Mouse (Mus musculus) heart, adult 18-20 months (tissue): ENCODE measurements around the gene Slc12a4. TPM values are rescaled to one million over a fixed set of nuclear protein-coding genes. Genes with fewer than 3 reads are reported as not detected.
A peak's percentile ranks its signal among the peaks of the same experiment; 100 is the strongest.
"Not testable (repeated sequence)": the region's sequence is repeated elsewhere in the genome, so short reads cannot be mapped to it uniquely, and the experiment has no call there.

Experiments used
- DNase-seq, 2 experiments: peaks; one replicate each; pipeline ENCODE4 v3.0.0; 2021 to 2022; ENCODE audit warnings: mixed read lengths in 1 of 2
- long read RNA-seq, 2 experiments: library from polyadenylated mRNA; stranded (forward); transcript quantifications; one replicate each; pipeline ENCODE4 v2.0.0; 2021
- total RNA-seq, 2 experiments: library from RNA; stranded (reverse); gene quantifications; 2 replicates each; pipeline ENCODE4 v1.2.3; 2021

Slc12a4 gene
- total RNA-seq: 10 to 100 TPM; 27.2 to 38.1 TPM
- long read RNA-seq, experiment 1, transcript Slc12a4-202 (24 exons, 3,755 nt): major isoform, 33 of 45 reads
- long read RNA-seq, experiment 1, partial matches to known transcripts: 5 of 45 reads
- long read RNA-seq, experiment 1, other reads (novel, unspliced or antisense): 4 of 45 reads
- long read RNA-seq, experiment 2, transcript Slc12a4-202 (24 exons, 3,755 nt): major isoform, 11 of 17 reads
- long read RNA-seq, experiment 2, partial matches to known transcripts: 6 of 17 reads
- long read RNA-seq, experiment 2, other reads (novel, unspliced or antisense): 0 of 17 reads

GRCm38 (mm10) chr8:105965905-105966341, at the start of gene Slc12a4:
Gene Slc12a4 (minus strand): TSS chr8:105966097.
- peak; percentile 89 to 90 for DNase-seq

- not testable (repeated sequence) for DNase-seq
These were observed 46.3 kb upstream of the Slc12a4 start for GRCm38 (mm10) chr8:106012203-106012602.

GRCm38 (mm10) chr8:106011643-106011986, 45.7 kb upstream of the Slc12a4 start, which contains the start of gene Ddx28:
Gene Ddx28 (minus strand): TSS chr8:106011882.
- no peak for DNase-seq

GRCm38 (mm10) chr8:106010748-106011642, 45.1 kb upstream of the Slc12a4 start:
- peak; percentile 92 to 95 for DNase-seq

- DNase-seq: not testable (repeated sequence)
These were observed 42.0 kb upstream of the Slc12a4 start for GRCm38 (mm10) chr8:106007891-106008290.

- DNase-seq: no peak
These were observed 41.2 kb upstream of the Slc12a4 start for GRCm38 (mm10) chr8:106007135-106007534.

- no peak for DNase-seq
These were observed 40.5 kb upstream of the Slc12a4 start for GRCm38 (mm10) chr8:106006413-106006812.

GRCm38 (mm10) chr8:106005875-106006274, 40.0 kb upstream of the Slc12a4 start, which contains the start of gene Dpep2nb:
Gene Dpep2nb (minus strand): TSS chr8:106005975.
- DNase-seq: no peak

GRCm38 (mm10) chr8:106004538-106005207, 38.8 kb upstream of the Slc12a4 start:
- DNase-seq: no peak

GRCm38 (mm10) chr8:106001908-106002307, 36.0 kb upstream of the Slc12a4 start:
- DNase-seq: no peak

GRCm38 (mm10) chr8:105998971-105999370, 33.1 kb upstream of the Slc12a4 start:
- peak in 1 of 2 experiments; percentile 22 for DNase-seq

- DNase-seq: peak in 1 of 2 experiments; percentile 46
These were observed 30.5 kb upstream of the Slc12a4 start for GRCm38 (mm10) chr8:105996359-105996758.

GRCm38 (mm10) chr8:105993226-105993625, 27.3 kb upstream of the Slc12a4 start:
- no peak for DNase-seq

GRCm38 (mm10) chr8:105992499-105992898, 26.6 kb upstream of the Slc12a4 start:
- DNase-seq: peak in 1 of 2 experiments; percentile 19

- DNase-seq: no peak
These were observed 25.6 kb upstream of the Slc12a4 start for GRCm38 (mm10) chr8:105991546-105991945.

GRCm38 (mm10) chr8:105990856-105991387, 25.0 kb upstream of the Slc12a4 start, which contains the start of gene Dus2:
Gene Dus2 (plus strand): TSS chr8:105991337.
- peak; percentile 84 to 93 for DNase-seq

- DNase-seq: no peak
These were observed 22.6 kb upstream of the Slc12a4 start for GRCm38 (mm10) chr8:105988546-105988945.

GRCm38 (mm10) chr8:105983406-105983805, 17.5 kb upstream of the Slc12a4 start:
- not testable (repeated sequence) for DNase-seq

- no peak for DNase-seq
These were observed 15.2 kb upstream of the Slc12a4 start for GRCm38 (mm10) chr8:105981146-105981545.

- no peak for DNase-seq
These were observed 13.4 kb upstream of the Slc12a4 start, which contains the start of gene Dpep3 for GRCm38 (mm10) chr8:105979325-105979724. Gene Dpep3 (minus strand): TSS chr8:105979429.

- no peak for DNase-seq
These were observed 9.5 kb upstream of the Slc12a4 start for GRCm38 (mm10) chr8:105975363-105975762.
